Mouse (Mus musculus): Measurements from ENCODE around the gene Zfp978. TPM values are rescaled to one million over a fixed set of nuclear protein-coding genes. Genes with fewer than 3 reads are reported as not detected.
"Not testable (repeated sequence)": the region's sequence is repeated elsewhere in the genome, so short reads cannot be mapped to it uniquely, and the experiment has no call there.

Gene Zfp978
- total RNA-seq, 2 experiments from 2014 or later = 0.22 to 1.0 TPM

- DNase-seq = not testable (repeated sequence)
Observed at GRCm38 (mm10) chr4:147350541-147350940, 10.6 kb upstream of the Zfp978 start.

GRCm38 (mm10) chr4:147351376-147351980 lies 9.6 kb upstream of the Zfp978 start:
- DNase-seq = not testable (repeated sequence)

GRCm38 (mm10) chr4:147353626-147354025 lies 7.5 kb upstream of the Zfp978 start:
- peak in 1 of 2 experiments; percentile 0 for DNase-seq

GRCm38 (mm10) chr4:147356042-147356441 lies 5.1 kb upstream of the Zfp978 start:
- not testable (repeated sequence) for DNase-seq

- DNase-seq = not testable (repeated sequence)
Observed at GRCm38 (mm10) chr4:147357195-147357594, 3.9 kb upstream of the Zfp978 start.

GRCm38 (mm10) chr4:147361872-147362271 lies 769 bp downstream of the Zfp978 start:
- not testable (repeated sequence) for DNase-seq

- DNase-seq = not testable (repeated sequence)
Observed at GRCm38 (mm10) chr4:147369564-147369963, 8.5 kb downstream of the Zfp978 start.

- DNase-seq = not testable (repeated sequence)
Observed at GRCm38 (mm10) chr4:147383199-147383598, 22.1 kb downstream of the Zfp978 start.

GRCm38 (mm10) chr4:147397201-147397600 lies 36.1 kb downstream of the Zfp978 start:
- not testable (repeated sequence) for DNase-seq

GRCm38 (mm10) chr4:147397934-147398682 lies 37.0 kb downstream of the Zfp978 start:
- DNase-seq = not testable (repeated sequence)

GRCm38 (mm10) chr4:147398741-147399140 lies 37.6 kb downstream of the Zfp978 start:
- not testable (repeated sequence) for DNase-seq

GRCm38 (mm10) chr4:147399505-147399904 lies 38.4 kb downstream of the Zfp978 start:
- not testable (repeated sequence) for DNase-seq

- not testable (repeated sequence) for DNase-seq
Observed at GRCm38 (mm10) chr4:147400031-147400847, 39.1 kb downstream of the Zfp978 start.

- not testable (repeated sequence) for DNase-seq
Observed at GRCm38 (mm10) chr4:147400848-147401715, 40.0 kb downstream of the Zfp978 start.

- not testable (repeated sequence) for DNase-seq
Observed at GRCm38 (mm10) chr4:147401736-147402506, 40.8 kb downstream of the Zfp978 start.

GRCm38 (mm10) chr4:147402507-147402890 lies 41.4 kb downstream of the Zfp978 start:
- DNase-seq = not testable (repeated sequence)

- not testable (repeated sequence) for DNase-seq
Observed at GRCm38 (mm10) chr4:147403509-147403908, 42.4 kb downstream of the Zfp978 start.

GRCm38 (mm10) chr4:147403931-147404913 lies 43.1 kb downstream of the Zfp978 start:
- not testable (repeated sequence) for DNase-seq

- DNase-seq = no peak
Observed at GRCm38 (mm10) chr4:147406735-147407462, 45.8 kb downstream of the Zfp978 start.
